Mouse (Mus musculus): ENCODE measurements around the gene Ambra1.

- TF ChIP-seq CTCF (IDR thresholded peaks at IDR 0.05; ENCODE audit: borderline replicate concordance, extremely low read depth, insufficient read depth, insufficient read length): no peak
- no peak for TF ChIP-seq POLR2A (IDR thresholded peaks at IDR 0.05; ENCODE audit: borderline replicate concordance, extremely low read depth, insufficient read depth, insufficient read length, poor library complexity, severe bottlenecking)
Measured at GRCm38 (mm10) chr2:91902336-91902735, 172.4 kb downstream of the Ambra1 start.
